Mouse (Mus musculus): ENCODE measurements around the gene Phykpl. TPM values are rescaled to one million over a fixed set of nuclear protein-coding genes. Genes with fewer than 3 reads are reported as not detected.

Phykpl gene
- polyA plus RNA-seq, 1 experiment from 2014 or later: 12.4 TPM

GRCm38 (mm10) chr11:51555066-51555465 lies 29.5 kb upstream of the Phykpl start:
- Histone ChIP-seq H3K9me3 (replicated peaks) (no peaks in the 10 kb centered on the region), H3K4me3 (no peak overlapping the region), H3K4me1 (replicated peaks) (peaks cover 9% of the 10 kb centered on the region), H3K9ac (no peak overlapping the region), H3K4me2 (no peak overlapping the region), H3K36me3 (no peaks in the 10 kb centered on the region), H3K27ac (no peak overlapping the region), H3K27me3 (no peaks in the 10 kb centered on the region)
- no peak for ATAC-seq (replicated peaks; ENCODE audit: insufficient number of reproducible peaks, insufficient read depth, low FRiP score, low read depth)
- 44% methylated on average over 2 of the region's 2 CpGs for WGBS

DNA sequence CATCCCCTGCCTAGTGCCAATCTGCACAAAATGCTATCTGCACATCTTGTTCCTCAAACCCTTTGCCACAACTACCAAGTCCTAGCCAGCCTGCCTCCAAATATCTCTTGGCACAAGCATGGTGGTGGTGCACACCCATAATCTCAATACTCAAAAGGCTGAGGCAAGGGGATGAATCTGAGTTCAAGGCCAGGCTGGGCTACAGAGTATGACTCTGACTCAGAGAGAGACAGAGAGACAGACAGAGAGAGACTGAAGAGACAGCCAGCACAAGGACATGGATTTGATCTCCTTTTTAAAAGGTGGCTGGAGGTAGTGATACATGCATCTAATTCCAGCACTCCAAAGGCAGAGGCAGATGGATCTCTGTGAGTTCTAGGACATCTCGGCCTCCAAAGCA lies 21.3 kb upstream of the Phykpl start:
- 81% methylated on average over 1 of the region's 1 CpGs for WGBS
- Histone ChIP-seq H3K9me3 (replicated peaks) (no peaks in the 10 kb centered on the region), H3K27ac (no peak overlapping the region), H3K27me3 (no peaks in the 10 kb centered on the region), H3K4me3 (no peak overlapping the region), H3K9ac (no peak overlapping the region), H3K4me2 (no peak overlapping the region), H3K36me3 (no peaks in the 10 kb centered on the region), H3K4me1 (replicated peaks) (no peaks in the 10 kb centered on the region)
- ATAC-seq (replicated peaks; ENCODE audit: insufficient number of reproducible peaks, insufficient read depth, low FRiP score, low read depth): no peak

GRCm38 (mm10) chr11:51565062-51565461 lies 19.5 kb upstream of the Phykpl start:
- Histone ChIP-seq H3K9me3 (replicated peaks) (no peaks in the 10 kb centered on the region), H3K4me3 (no peak overlapping the region), H3K27ac (no peak overlapping the region), H3K4me2 (no peak overlapping the region), H3K4me1 (replicated peaks) (no peaks in the 10 kb centered on the region), H3K36me3 (no peaks in the 10 kb centered on the region), H3K27me3 (no peaks in the 10 kb centered on the region), H3K9ac (no peak overlapping the region)
- no peak for ATAC-seq (replicated peaks; ENCODE audit: insufficient number of reproducible peaks, insufficient read depth, low FRiP score, low read depth)
- 45% methylated on average over 3 of the region's 3 CpGs for WGBS

GRCm38 (mm10) chr11:51565951-51566350 lies 18.6 kb upstream of the Phykpl start:
- Histone ChIP-seq H3K27ac (no peak overlapping the region), H3K9me3 (replicated peaks) (no peaks in the 10 kb centered on the region), H3K9ac (no peak overlapping the region), H3K4me2 (no peak overlapping the region), H3K27me3 (no peaks in the 10 kb centered on the region), H3K4me3 (no peak overlapping the region), H3K36me3 (no peaks in the 10 kb centered on the region), H3K4me1 (replicated peaks) (no peaks in the 10 kb centered on the region)
- no peak for ATAC-seq (replicated peaks; ENCODE audit: insufficient number of reproducible peaks, insufficient read depth, low FRiP score, low read depth)
- WGBS: 86% methylated on average over 6 of the region's 6 CpGs

DNA sequence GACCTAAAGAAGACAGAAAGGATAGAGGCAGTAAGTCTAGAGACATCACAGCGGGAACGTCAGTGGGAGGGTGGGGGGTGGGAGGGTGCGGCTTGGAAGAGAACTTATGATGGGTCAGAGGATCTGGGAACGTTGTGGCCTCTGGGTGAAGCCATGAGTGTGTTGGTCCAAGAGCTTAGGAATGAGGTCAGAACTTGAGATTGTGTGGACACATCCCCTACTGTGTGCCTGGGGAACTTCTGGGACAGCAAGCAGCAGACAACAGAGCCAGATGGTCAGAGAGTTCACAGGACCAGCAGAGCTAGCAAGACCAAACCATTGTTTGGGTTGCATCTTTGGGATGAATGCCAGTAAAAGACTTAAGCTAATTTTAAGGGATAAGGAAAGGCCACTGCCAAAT lies 15.8 kb upstream of the Phykpl start:
- H3K4me3 ChIP-seq: no peak overlapping the region
- H3K4me2 ChIP-seq: no peak overlapping the region
- no peak overlapping the region for H3K9ac ChIP-seq
- no peaks in the 10 kb centered on the region for H3K27me3 ChIP-seq
- H3K27ac ChIP-seq: no peak overlapping the region
- no peaks in the 10 kb centered on the region for H3K9me3 ChIP-seq (replicated peaks)
- 77% methylated on average over 4 of the region's 4 CpGs for WGBS
- H3K36me3 ChIP-seq: no peaks in the 10 kb centered on the region
- H3K4me1 ChIP-seq (replicated peaks): no peaks in the 10 kb centered on the region
- no peak for ATAC-seq (replicated peaks; ENCODE audit: insufficient number of reproducible peaks, insufficient read depth, low FRiP score, low read depth)

DNA sequence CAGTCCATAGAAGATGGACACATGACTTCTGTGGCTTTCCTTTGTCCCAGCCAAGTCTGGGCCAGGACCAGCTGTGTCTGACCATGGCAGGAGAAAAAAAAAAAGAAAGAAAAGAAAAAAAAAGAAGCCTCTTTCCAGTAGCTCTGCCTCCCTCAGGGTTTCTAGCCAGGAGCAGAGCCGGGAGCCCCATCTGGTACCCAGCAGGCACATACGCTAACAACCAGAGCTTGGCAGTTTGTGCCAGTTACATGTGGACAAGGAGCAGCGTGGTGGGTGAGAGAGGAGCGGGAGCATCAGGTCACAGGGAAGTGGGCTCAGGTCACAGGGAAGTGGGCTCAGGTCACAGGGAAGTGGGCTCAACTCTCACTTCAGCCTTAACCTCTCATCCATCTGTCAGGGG lies 8.1 kb upstream of the Phykpl start:
- Histone ChIP-seq H3K4me2 (no peak overlapping the region), H3K27ac (no peak overlapping the region), H3K4me1 (replicated peaks) (no peaks in the 10 kb centered on the region), H3K36me3 (no peaks in the 10 kb centered on the region), H3K27me3 (no peaks in the 10 kb centered on the region), H3K9ac (no peak overlapping the region), H3K9me3 (replicated peaks) (no peaks in the 10 kb centered on the region), H3K4me3 (no peak overlapping the region)
- no peak for ATAC-seq (replicated peaks; ENCODE audit: insufficient number of reproducible peaks, insufficient read depth, low FRiP score, low read depth)
- WGBS: 81% methylated on average over 4 of the region's 4 CpGs

GRCm38 (mm10) chr11:51577587-51577986 lies 7.0 kb upstream of the Phykpl start:
- H3K36me3 ChIP-seq: no peaks in the 10 kb centered on the region
- H3K9me3 ChIP-seq (replicated peaks): no peaks in the 10 kb centered on the region
- H3K4me3 ChIP-seq: no peak overlapping the region
- no peak for ATAC-seq (replicated peaks; ENCODE audit: insufficient number of reproducible peaks, insufficient read depth, low FRiP score, low read depth)
- H3K9ac ChIP-seq: no peak overlapping the region
- H3K27me3 ChIP-seq: no peaks in the 10 kb centered on the region
- 79% methylated on average over 7 of the region's 7 CpGs for WGBS
- H3K4me1 ChIP-seq (replicated peaks): no peaks in the 10 kb centered on the region
- no peak overlapping the region for H3K27ac ChIP-seq
- H3K4me2 ChIP-seq: no peak overlapping the region

DNA sequence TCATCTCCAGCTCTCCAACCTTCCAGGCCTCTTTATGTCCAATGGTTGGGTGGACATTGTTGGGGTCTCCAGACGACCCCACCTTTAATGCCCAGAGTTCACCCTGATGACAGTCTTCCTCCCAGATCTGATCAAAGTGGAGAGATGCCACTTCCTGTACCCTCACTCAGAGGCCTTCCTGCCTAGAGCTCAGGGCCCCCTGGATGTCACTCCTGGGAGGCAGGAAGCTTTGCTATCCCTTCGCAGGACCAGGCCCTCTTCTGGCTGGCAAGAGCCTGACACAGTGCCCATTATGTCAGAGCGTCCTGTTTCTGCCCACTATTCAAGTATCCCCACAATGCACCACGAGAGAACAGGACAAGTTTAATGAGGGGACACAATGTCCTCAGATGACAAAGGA lies 5.5 kb upstream of the Phykpl start:
- H3K36me3 ChIP-seq: no peaks in the 10 kb centered on the region
- H3K4me1 ChIP-seq (replicated peaks): peaks cover 8% of the 10 kb centered on the region
- no peak overlapping the region for H3K9ac ChIP-seq
- no peaks in the 10 kb centered on the region for H3K9me3 ChIP-seq (replicated peaks)
- no peak overlapping the region for H3K4me2 ChIP-seq
- no peak for ATAC-seq (replicated peaks; ENCODE audit: insufficient number of reproducible peaks, insufficient read depth, low FRiP score, low read depth)
- no peak overlapping the region for H3K27ac ChIP-seq
- no peaks in the 10 kb centered on the region for H3K27me3 ChIP-seq
- no peak overlapping the region for H3K4me3 ChIP-seq
- 64% methylated on average over 4 of the region's 4 CpGs for WGBS

- H3K9ac ChIP-seq: no peak overlapping the region
- H3K4me1 ChIP-seq (replicated peaks): peaks cover 20% of the 10 kb centered on the region
- H3K9me3 ChIP-seq (replicated peaks): no peaks in the 10 kb centered on the region
- ATAC-seq (replicated peaks; ENCODE audit: insufficient number of reproducible peaks, insufficient read depth, low FRiP score, low read depth): no peak
- H3K4me3 ChIP-seq: no peak overlapping the region
- H3K36me3 ChIP-seq: peaks cover 11% of the 10 kb centered on the region; the same call in 1 of the 2 replicates
- 22% methylated on average over 8 of the region's 8 CpGs for WGBS
- no peak overlapping the region for H3K4me2 ChIP-seq
- H3K27ac ChIP-seq: no peak overlapping the region
- H3K27me3 ChIP-seq: no peaks in the 10 kb centered on the region
Observed at GRCm38 (mm10) chr11:51582713-51583112, 1.8 kb upstream of the Phykpl start.

DNA sequence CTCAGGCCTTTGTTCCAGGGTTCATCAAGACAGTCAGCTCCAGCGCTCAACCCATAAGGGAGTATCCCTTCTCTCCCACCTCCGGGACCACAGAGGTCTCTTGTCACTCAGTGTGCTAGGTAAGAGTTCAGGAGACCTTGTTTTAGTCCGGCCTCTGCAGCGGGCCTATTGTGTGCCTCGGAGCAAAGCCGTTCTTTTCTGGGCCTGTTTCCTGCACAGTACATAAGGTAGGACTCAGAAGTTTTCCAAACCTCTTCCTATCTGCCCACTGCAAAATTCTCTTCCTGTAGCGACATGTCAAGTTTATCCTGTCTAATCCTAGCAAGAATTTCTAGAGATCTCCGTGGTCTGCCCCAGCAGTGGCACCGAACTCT lies 513 bp upstream of the Phykpl start:
- H3K4me3 ChIP-seq: peak overlapping the region; percentile 72
- H3K9me3 ChIP-seq (replicated peaks): no peaks in the 10 kb centered on the region
- no peaks in the 10 kb centered on the region for H3K27me3 ChIP-seq
- peak; percentile 8 for ATAC-seq (replicated peaks; ENCODE audit: insufficient number of reproducible peaks, insufficient read depth, low FRiP score, low read depth)
- WGBS: 11% methylated on average over 9 of the region's 9 CpGs
- H3K9ac ChIP-seq: peak overlapping the region; percentile 83
- peak overlapping the region; percentile 95 for H3K27ac ChIP-seq
- H3K4me2 ChIP-seq: peak overlapping the region; percentile 73
- H3K36me3 ChIP-seq: peaks cover 22% of the 10 kb centered on the region; the same call in 1 of the 2 replicates
- peaks cover 20% of the 10 kb centered on the region for H3K4me1 ChIP-seq (replicated peaks)

DNA sequence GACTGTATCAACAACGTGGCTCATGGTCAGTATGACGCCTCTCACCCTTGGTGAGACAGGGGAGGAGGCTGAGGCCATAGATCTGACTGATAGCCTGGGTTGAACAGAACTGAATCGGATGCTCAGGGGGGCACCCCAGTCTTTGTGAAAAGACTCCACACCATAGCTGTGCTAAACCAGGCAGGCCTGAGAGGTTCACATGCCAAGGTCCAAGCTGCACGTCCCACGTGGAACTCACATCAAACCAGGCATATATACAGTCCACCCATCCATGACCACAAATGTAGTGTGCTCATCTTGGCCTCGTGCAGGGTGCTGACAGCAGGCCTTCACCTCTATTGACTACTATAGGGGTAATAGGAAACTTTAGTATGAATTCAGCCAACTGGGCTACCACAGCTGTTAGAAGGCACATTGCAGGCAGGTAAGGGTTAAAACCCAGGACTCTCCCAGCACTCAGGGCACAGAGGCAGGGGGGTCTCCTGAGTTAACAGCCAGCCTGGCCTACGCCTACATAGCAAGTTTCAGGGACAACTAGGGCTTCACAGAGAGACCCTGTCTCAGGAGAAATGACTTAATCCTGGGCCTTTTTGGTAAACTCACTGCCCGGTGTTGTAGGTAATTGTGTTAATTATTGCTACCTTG lies 1.2 kb downstream of the Phykpl start:
- Histone ChIP-seq H3K4me3 (peak overlapping the region; percentile 72), H3K4me2 (peak overlapping the region; percentile 73), H3K36me3 (peaks cover 34% of the 10 kb centered on the region), H3K4me1 (replicated peaks) (peaks cover 20% of the 10 kb centered on the region), H3K9me3 (replicated peaks) (no peaks in the 10 kb centered on the region), H3K9ac (peak overlapping the region; percentile 83), H3K27ac (peak overlapping the region; percentile 95), H3K27me3 (no peaks in the 10 kb centered on the region)
- 58% methylated on average over 8 of the region's 8 CpGs for WGBS
- ATAC-seq (replicated peaks; ENCODE audit: insufficient number of reproducible peaks, insufficient read depth, low FRiP score, low read depth): no peak

DNA sequence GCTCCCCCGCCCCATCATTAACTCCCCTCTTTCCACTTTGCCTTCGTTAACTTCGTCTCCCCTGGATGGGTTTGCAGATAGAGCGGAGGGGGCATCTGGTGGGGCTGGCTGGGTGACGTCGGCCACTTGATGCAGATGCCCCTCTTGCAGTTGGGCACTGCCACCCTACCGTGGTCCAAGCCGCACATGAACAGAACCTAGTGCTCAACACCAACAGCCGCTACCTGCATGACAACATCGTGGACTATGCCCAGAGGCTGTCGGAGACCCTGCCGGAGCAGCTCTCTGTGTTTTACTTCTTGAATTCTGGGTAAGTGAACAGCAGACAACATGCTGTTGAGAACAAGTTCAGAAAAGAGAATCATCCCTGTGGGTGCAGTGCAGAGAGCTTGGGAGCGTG lies 1.9 kb downstream of the Phykpl start:
- 92% methylated on average over 13 of the region's 13 CpGs for WGBS
- H3K36me3 ChIP-seq: peaks cover 38% of the 10 kb centered on the region

More for the DNA sequence above, 1.9 kb downstream of the Phykpl start:
- no peak for ATAC-seq (replicated peaks; ENCODE audit: insufficient number of reproducible peaks, insufficient read depth, low FRiP score, low read depth)
- Histone ChIP-seq H3K27me3 (no peaks in the 10 kb centered on the region), H3K4me1 (replicated peaks) (peaks cover 23% of the 10 kb centered on the region), H3K27ac (no peak overlapping the region), H3K4me2 (no peak overlapping the region), H3K9ac (no peak overlapping the region), H3K9me3 (replicated peaks) (no peaks in the 10 kb centered on the region), H3K4me3 (no peak overlapping the region)

All from heart, embryonic 15.5 days (tissue).